Mouse (Mus musculus) thymus, postnatal 25 days (tissue): ENCODE measurements around the gene Relb.

Experiments
- DNase-seq: peaks from one replicate; pipeline ENCODE4 v3.0.0; 2022

The Relb gene

GRCm38 (mm10) chr7:19577877-19578414 lies 51.3 kb downstream of the Relb start:
- DNase-seq = no peak

- peak; percentile 19 for DNase-seq
These were observed 51.9 kb downstream of the Relb start, which contains the start of the genes Zfp296 and Gemin7 for GRCm38 (mm10) chr7:19577141-19577852. Gene Zfp296, plus strand, starts transcription at chr7:19577287. Gene Gemin7, minus strand, starts transcription at chr7:19577595.

GRCm38 (mm10) chr7:19575559-19575958 lies 53.7 kb downstream of the Relb start:
- DNase-seq = no peak

GRCm38 (mm10) chr7:19573776-19574140 lies 55.5 kb downstream of the Relb start:
- DNase-seq = no peak

- peak; percentile 86 for DNase-seq
These were observed 56.1 kb downstream of the Relb start for GRCm38 (mm10) chr7:19572926-19573775.

GRCm38 (mm10) chr7:19569647-19570046 lies 59.6 kb downstream of the Relb start:
- DNase-seq = no peak

GRCm38 (mm10) chr7:19567426-19567825 lies 61.8 kb downstream of the Relb start:
- DNase-seq = no peak

- no peak for DNase-seq
These were observed 63.4 kb downstream of the Relb start for GRCm38 (mm10) chr7:19565803-19566202.

GRCm38 (mm10) chr7:19564455-19564854 lies 64.8 kb downstream of the Relb start:
- DNase-seq = peak; percentile 22

GRCm38 (mm10) chr7:19563884-19564283 lies 65.4 kb downstream of the Relb start:
- no peak for DNase-seq

GRCm38 (mm10) chr7:19562643-19563410 lies 66.4 kb downstream of the Relb start, which contains the start of gene Ppp1r37:
Gene Ppp1r37, minus strand, starts transcription at chr7:19563076.
- DNase-seq = no peak

GRCm38 (mm10) chr7:19561765-19562642 lies 67.2 kb downstream of the Relb start:
- DNase-seq = peak; percentile 88

- DNase-seq = no peak
These were observed 67.8 kb downstream of the Relb start for GRCm38 (mm10) chr7:19561431-19561764.

- no peak for DNase-seq
These were observed 68.6 kb downstream of the Relb start for GRCm38 (mm10) chr7:19560491-19561260.

GRCm38 (mm10) chr7:19558965-19559364 lies 70.3 kb downstream of the Relb start:
- DNase-seq = peak; percentile 30

GRCm38 (mm10) chr7:19557982-19558900 lies 71.0 kb downstream of the Relb start:
- no peak for DNase-seq

- DNase-seq = no peak
These were observed 72.2 kb downstream of the Relb start for GRCm38 (mm10) chr7:19557086-19557485.
